In the genomic region with DNA sequence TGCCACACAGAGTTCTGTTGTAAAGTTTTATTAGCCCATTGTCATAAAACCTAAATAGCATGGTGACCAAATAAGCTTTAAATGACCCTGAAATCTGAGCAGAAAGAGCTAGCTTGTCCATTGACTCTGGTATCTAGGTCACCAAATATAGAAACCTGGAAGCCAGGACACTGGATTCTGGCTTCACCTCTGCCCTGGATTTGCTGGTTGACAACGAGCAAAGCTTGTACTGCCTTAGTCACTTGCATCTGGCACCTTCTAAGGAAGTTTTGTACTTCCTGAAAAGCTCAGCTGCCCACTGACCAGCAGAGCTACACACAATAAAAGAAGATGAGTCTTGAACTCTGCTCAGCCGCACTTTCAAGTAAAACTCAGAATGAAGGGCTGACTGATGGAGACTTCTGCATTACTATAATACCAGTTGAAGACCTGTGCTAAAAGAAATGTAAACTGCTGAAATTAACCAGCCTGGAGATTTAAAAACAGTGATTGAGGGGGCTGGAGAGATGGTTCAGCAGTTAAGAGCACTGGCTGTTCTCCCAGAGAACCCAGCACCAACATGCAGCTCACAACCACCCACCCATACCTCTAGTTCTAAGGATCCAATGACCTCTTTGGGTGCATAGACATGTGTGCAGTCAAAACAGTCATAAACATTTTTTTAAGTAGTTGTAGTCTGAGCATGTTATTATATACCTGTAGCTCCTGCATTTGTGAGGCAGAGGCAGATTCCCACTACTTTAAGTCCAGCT, we compare ENCODE assay signal across 26 mouse cellular contexts.
A peak's percentile ranks its signal among the peaks of the same experiment; 100 is the strongest.
DNase-seq lines count a peak whose midpoint lies in the region; ATAC-seq and TF ChIP-seq lines count a peak whose summit lies in the region.
"Had no signal": no experiment of that assay in that cellular context is flagged by ENCODE, and none has a peak within 500 bp of the region (broad histone marks: within the 10 kb centered on the region; RNA-seq: fewer than 3 reads in every experiment).

No protein-coding gene starts in this region.

- no peak for TF ChIP-seq EP300 in heart, adult 2 months (IDR thresholded peaks at IDR 0.05; ENCODE audit: insufficient read depth, low read depth, low read length)

- no peak for DNase-seq in frontal cortex, postnatal 36 days (ENCODE audit: low spot score in 2 of 2)
- DNase-seq in heart, adult 2 months, result peak in 1 of 2 experiments; percentile 44
- no peak for DNase-seq in heart, postnatal 4 days
- DNase-seq in liver, adult 2 months (ENCODE audit: extremely low read depth, low read depth, low spot score), result peak; percentile 14
- DNase-seq in telencephalon, adult 2 months (ENCODE audit: low read depth, low spot score), result peak; percentile 50
- no peak for DNase-seq in frontal cortex, postnatal 10 days (ENCODE audit: low spot score in 2 of 2)
- DNase-seq: adrenal gland, postnatal 10 days; cerebellum, adult 11 months; cerebellum, adult 9-11 months; kidney, adult 9 months; kidney, postnatal 10 days; layer of hippocampus, adult 9-11 months; liver; right cerebral cortex, postnatal 4 days had no signal

- H3K36me3 ChIP-seq in heart, adult 2 months (ENCODE audit: control insufficient read depth, insufficient read depth, low read length), result peaks cover 10% of the 10 kb centered on the region
- peaks cover 54% of the 10 kb centered on the region for H3K36me3 ChIP-seq in liver, adult 2 months (ENCODE audit: control insufficient read depth, insufficient read depth, low read length)
- H3K36me3 ChIP-seq in liver, embryonic 12.5 days, result no peaks in the 10 kb centered on the region
- H3K36me3 ChIP-seq: embryonic facial prominence, embryonic 13.5 days; forebrain, embryonic 10.5 days; forebrain, embryonic 15.5 days; heart, embryonic 15.5 days; intestine, embryonic 15.5 days; lung, embryonic 15.5 days; midbrain, embryonic 10.5 days had no signal

- intact Hi-C loops in heart, adult 2 months (cut with DNase I), result no loop called here

- H3K27ac ChIP-seq in heart, adult 2 months, result peak overlapping the region; percentile 73
- H3K27ac ChIP-seq in liver, adult 2 months (replicated peaks; ENCODE audit: insufficient read depth, low read depth, low read length), result no peak overlapping the region
- no peak overlapping the region for H3K27ac ChIP-seq in liver, embryonic 12.5 days
- H3K27ac ChIP-seq: embryonic facial prominence, embryonic 13.5 days; forebrain, embryonic 10.5 days; forebrain, embryonic 15.5 days; heart, embryonic 15.5 days; intestine, embryonic 15.5 days; lung, embryonic 15.5 days; midbrain, embryonic 10.5 days had no signal

- TF ChIP-seq POLR2A in heart, adult 2 months (IDR thresholded peaks at IDR 0.05; ENCODE audit: insufficient read depth, low read depth, low read length), result no peak
- TF ChIP-seq POLR2A in liver, adult 2 months (IDR thresholded peaks at IDR 0.05; ENCODE audit: extremely low read depth, insufficient read depth, low read length), result no peak

- H3K9me3 ChIP-seq in liver, embryonic 12.5 days (replicated peaks), result no peaks in the 10 kb centered on the region
- H3K9me3 ChIP-seq: embryonic facial prominence, embryonic 13.5 days; forebrain, embryonic 10.5 days; forebrain, embryonic 15.5 days; heart, embryonic 15.5 days; intestine, embryonic 15.5 days; lung, embryonic 15.5 days; midbrain, embryonic 10.5 days had no signal

- H3K9ac ChIP-seq in heart, adult 2 months (ENCODE audit: low read depth, low read length), result no peak overlapping the region
- no peak overlapping the region for H3K9ac ChIP-seq in liver, adult 2 months (ENCODE audit: low read depth, low read length)
- no peak overlapping the region for H3K9ac ChIP-seq in liver, embryonic 12.5 days
- H3K9ac ChIP-seq: embryonic facial prominence, embryonic 13.5 days; forebrain, embryonic 15.5 days; heart, embryonic 15.5 days; intestine, embryonic 15.5 days; lung, embryonic 15.5 days had no signal

- H3K4me1 ChIP-seq in heart, adult 2 months (ENCODE audit: control insufficient read depth, insufficient read depth, low read length), result no peaks in the 10 kb centered on the region; the same call in 1 of the 2 replicates
- H3K4me1 ChIP-seq in liver, adult 2 months (ENCODE audit: control insufficient read depth, insufficient read depth, low read length), result peaks cover 3% of the 10 kb centered on the region; the same call in 1 of the 2 replicates
- no peaks in the 10 kb centered on the region for H3K4me1 ChIP-seq in liver, embryonic 12.5 days
- H3K4me1 ChIP-seq: embryonic facial prominence, embryonic 13.5 days; forebrain, embryonic 10.5 days; forebrain, embryonic 15.5 days; heart, embryonic 15.5 days; intestine, embryonic 15.5 days; lung, embryonic 15.5 days; midbrain, embryonic 10.5 days had no signal

- ATAC-seq in frontal cortex, adult (ENCODE audit: low TSS enrichment), result peak; percentile 81
- no peak for ATAC-seq in liver, embryonic 12.5 days
- ATAC-seq: forebrain, embryonic 15.5 days; hindbrain, embryonic 16.5 days; intestine, embryonic 15.5 days; midbrain, embryonic 16.5 days had no signal

- H3K4me2 ChIP-seq in liver, embryonic 12.5 days, result no peak overlapping the region
- H3K4me2 ChIP-seq: embryonic facial prominence, embryonic 13.5 days; forebrain, embryonic 15.5 days; heart, embryonic 15.5 days; intestine, embryonic 15.5 days; lung, embryonic 15.5 days had no signal

- no peak for TF ChIP-seq CTCF in heart, adult 2 months (IDR thresholded peaks at IDR 0.05)
- TF ChIP-seq CTCF in liver, adult 2 months (IDR thresholded peaks at IDR 0.05; ENCODE audit: low read depth, low read length), result no peak

- H3K4me3 ChIP-seq in heart, adult 2 months, result no peak overlapping the region
- no peak overlapping the region for H3K4me3 ChIP-seq in liver, adult 2 months (ENCODE audit: insufficient read depth, low read depth, low read length)
- no peak overlapping the region for H3K4me3 ChIP-seq in liver, embryonic 12.5 days
- H3K4me3 ChIP-seq: embryonic facial prominence, embryonic 13.5 days; forebrain, embryonic 10.5 days; forebrain, embryonic 15.5 days; heart, embryonic 15.5 days; intestine, embryonic 15.5 days; lung, embryonic 15.5 days; midbrain, embryonic 10.5 days had no signal

- no peaks in the 10 kb centered on the region for H3K79me2 ChIP-seq in heart, adult 2 months (replicated peaks; ENCODE audit: control insufficient read depth, insufficient read depth, low read length)
- no peaks in the 10 kb centered on the region for H3K79me2 ChIP-seq in liver, adult 2 months (ENCODE audit: control insufficient read depth, insufficient read depth, low read length)

- H3K27me3 ChIP-seq in heart, adult 2 months (ENCODE audit: control insufficient read depth, insufficient read depth, low read length), result no peaks in the 10 kb centered on the region
- H3K27me3 ChIP-seq in liver, adult 2 months (ENCODE audit: control insufficient read depth, insufficient read depth, low read length), result no peaks in the 10 kb centered on the region
- H3K27me3 ChIP-seq in liver, embryonic 12.5 days (replicated peaks), result no peaks in the 10 kb centered on the region
- H3K27me3 ChIP-seq: CH12.LX; embryonic facial prominence, embryonic 13.5 days; forebrain, embryonic 15.5 days; heart, embryonic 15.5 days; intestine, embryonic 15.5 days; lung, embryonic 15.5 days had no signal

- WGBS in heart, adult 2 months, result 33% methylated on average over 2 of the region's 2 CpGs
- 47% methylated on average over 2 of the region's 2 CpGs for WGBS in liver, adult 2 months
- 35% methylated on average over 2 of the region's 2 CpGs for WGBS in liver, embryonic 12.5 days (ENCODE audit: insufficient replicate concordance)

Comparison
In these comparisons a context has a peak if more than half of its experiments do, and no peak if none do; other contexts are left out.
1. DNase-seq: peak in liver, adult 2 months (single experiment) and telencephalon, adult 2 months (single experiment); none in frontal cortex, postnatal 36 days (0 of 2), heart, postnatal 4 days (single experiment) and frontal cortex, postnatal 10 days (0 of 2).